Mouse (Mus musculus) heart, embryonic 12.5 days (tissue): ENCODE measurements around the gene Cds2. TPM values are rescaled to one million over a fixed set of nuclear protein-coding genes. Genes with fewer than 3 reads are reported as not detected.

ENCODE experiments used
- ATAC-seq: fragments of 200-750 bp; cut with Nextera tagmentation; 2 replicates; pipeline ENCODE4 v1.8.0; 2017; ENCODE audit warnings: moderate TSS enrichment, moderate library complexity; ENCODE audit not compliant: insufficient number of reproducible peaks, low FRiP score
- H3K27ac ChIP-seq: fragments of 300-500 bp; sonication (generic); 2 replicates; pipeline ENCODE4 v1.5.1; 2016; ENCODE audit warnings: mild to moderate bottlenecking, moderate library complexity; ENCODE audit not compliant: poor library complexity, severe bottlenecking
- H3K27me3 ChIP-seq: fragments of 300-500 bp; sonication (generic); replicated peaks from 2 replicates; pipeline ENCODE4 v1.6.1; 2016; ENCODE audit warnings: mild to moderate bottlenecking, moderate library complexity
- H3K36me3 ChIP-seq: fragments of 300-500 bp; sonication (generic); 2 replicates; pipeline ENCODE4 v1.6.1; 2016; ENCODE audit warnings: mild to moderate bottlenecking, moderate library complexity
- H3K4me1 ChIP-seq: fragments of 300-500 bp; sonication (generic); replicated peaks from 2 replicates; pipeline ENCODE4 v1.6.1; 2016; ENCODE audit warnings: mild to moderate bottlenecking
- H3K4me2 ChIP-seq: fragments of 300-500 bp; sonication (generic); 2 replicates; pipeline ENCODE4 v1.6.1; 2016; ENCODE audit warnings: mild to moderate bottlenecking, moderate library complexity
- H3K4me3 ChIP-seq: fragments of 300-500 bp; sonication (generic); 2 replicates; pipeline ENCODE4 v1.5.1; 2016; ENCODE audit warnings: mild to moderate bottlenecking
- H3K9ac ChIP-seq: fragments of 300-500 bp; sonication (generic); 2 replicates; pipeline ENCODE4 v1.6.1; 2016; ENCODE audit warnings: mild to moderate bottlenecking, moderate library complexity
- H3K9me3 ChIP-seq: fragments of 300-500 bp; sonication (generic); replicated peaks from 2 replicates; pipeline ENCODE4 v1.6.1; 2016; ENCODE audit warnings: mild to moderate bottlenecking, moderate library complexity
- WGBS: fragments of 180-500 bp; shearing (Covaris S2); methylation state at CpG from one replicate; pipeline ENCODE4 v1.1.7; 2016; 5-methylcytosine and 5-hydroxymethylcytosine counted together
- polyA plus RNA-seq: library from polyadenylated mRNA; unstranded; fragments of >200 nt; fragmentation: Nextera tagmentation; extraction: Ambion mirVana; gene quantifications from 2 replicates; pipeline ENCODE4 v1.2.1, GENCODE M21; 2016

The Cds2 gene
- polyA plus RNA-seq, 1 experiment from 2014 or later = 21.0 TPM

DNA sequence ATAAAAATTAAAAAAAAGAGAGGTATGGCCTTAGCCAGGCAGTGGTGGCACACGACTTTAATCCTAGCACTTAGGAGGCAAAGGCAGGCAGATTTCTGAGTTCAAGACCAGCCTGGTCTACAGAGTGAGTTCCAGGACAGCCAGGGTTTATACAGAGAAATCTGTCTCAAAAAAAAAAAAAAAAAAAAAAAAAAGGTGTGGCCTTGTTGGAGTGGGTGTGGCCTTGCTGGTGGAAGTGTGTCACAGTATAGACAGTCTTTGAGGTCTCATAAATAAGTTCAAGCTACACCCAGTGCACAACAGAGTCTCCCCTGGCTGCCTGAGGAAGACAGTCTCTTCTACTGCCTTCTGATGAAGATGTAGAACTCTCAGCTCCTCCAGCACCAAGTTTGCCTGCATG lies 54.2 kb downstream of the Cds2 start:
- no peak for ATAC-seq
- Histone ChIP-seq H3K9me3 (0 out of 2 replicates have a peak, but pooled peaks cover 3% of the 10 kb centered on the region), H3K4me1 (no peaks in the 10 kb centered on the region), H3K4me3 (no peak overlapping the region), H3K36me3 (peaks cover 2% of the 10 kb centered on the region), H3K4me2 (no peak overlapping the region), H3K27ac (no peak overlapping the region), H3K27me3 (no peaks in the 10 kb centered on the region), H3K9ac (no peak overlapping the region)
- WGBS = 77% methylated on average over 1 of the region's 1 CpGs

DNA sequence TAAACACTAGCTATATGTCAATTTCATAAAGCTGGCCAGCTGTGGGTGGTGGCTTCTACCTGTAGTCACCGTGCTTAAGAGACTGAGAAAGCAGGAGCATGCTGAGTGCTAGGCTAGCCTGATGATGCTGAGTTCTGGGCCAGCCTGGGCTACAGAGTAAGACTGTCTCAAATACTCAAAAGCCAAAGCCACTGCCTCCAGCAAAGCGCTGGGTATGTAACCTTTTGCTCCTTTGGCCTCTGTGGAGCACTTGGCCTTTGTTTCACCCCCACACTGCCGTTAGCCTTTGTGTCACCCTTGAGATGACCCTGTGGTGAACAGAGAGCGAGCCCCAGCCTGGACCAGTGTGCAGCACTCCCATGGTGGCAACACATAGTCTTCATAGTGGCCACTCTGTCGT lies 57.6 kb downstream of the Cds2 start:
- Histone ChIP-seq H3K27me3 (no peaks in the 10 kb centered on the region), H3K27ac (no peak overlapping the region), H3K4me2 (no peak overlapping the region), H3K4me1 (0 out of 2 replicates have a peak, but pooled peaks cover 6% of the 10 kb centered on the region), H3K36me3 (no peaks in the 10 kb centered on the region), H3K9me3 (no peaks in the 10 kb centered on the region), H3K4me3 (no peak overlapping the region), H3K9ac (no peak overlapping the region)
- ATAC-seq = no peak
- WGBS = 75% methylated on average over 5 of the region's 5 CpGs

DNA sequence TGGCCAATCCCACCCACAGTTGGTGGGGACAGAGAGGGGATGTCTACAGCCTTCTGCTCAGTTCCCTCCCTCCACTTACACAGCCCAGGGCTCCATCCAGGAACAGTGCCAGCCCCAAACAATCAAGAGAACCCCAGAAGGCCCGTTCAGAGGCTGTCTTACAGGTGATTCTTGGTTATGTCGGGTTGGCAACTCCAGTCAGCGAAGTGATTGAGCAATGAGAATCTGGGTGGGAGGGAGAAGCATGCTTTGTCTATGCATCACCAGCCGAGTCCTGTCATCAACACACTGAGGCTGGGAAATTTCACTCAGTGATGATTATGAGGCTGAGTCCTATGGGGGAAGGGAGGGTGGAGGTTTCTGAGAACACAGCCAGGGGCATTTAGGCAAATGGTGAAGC lies 60.6 kb downstream of the Cds2 start:
- H3K9me3 ChIP-seq = no peaks in the 10 kb centered on the region
- WGBS = 44% methylated on average over 4 of the region's 4 CpGs
- ATAC-seq = peak; percentile 53; the same call in 1 of the 2 replicates

GRCm38 (mm10) chr2:132337202-132337601 lies 74.3 kb downstream of the Cds2 start:
- 0 out of 2 replicates have a peak, but pooled peaks cover 4% of the 10 kb centered on the region for H3K9me3 ChIP-seq
- no peaks in the 10 kb centered on the region for H3K27me3 ChIP-seq
- H3K27ac ChIP-seq = no peak overlapping the region
- H3K36me3 ChIP-seq = no peaks in the 10 kb centered on the region
- ATAC-seq = no peak
- WGBS = 65% methylated on average over 2 of the region's 2 CpGs
- no peak overlapping the region for H3K4me3 ChIP-seq
- 0 out of 2 replicates have a peak, but pooled peaks cover 6% of the 10 kb centered on the region for H3K4me1 ChIP-seq
- H3K4me2 ChIP-seq = no peak overlapping the region
- H3K9ac ChIP-seq = no peak overlapping the region

More for the DNA sequence above, 60.6 kb downstream of the Cds2 start:
- Histone ChIP-seq H3K36me3 (no peaks in the 10 kb centered on the region), H3K27ac (no peak overlapping the region), H3K4me2 (no peak overlapping the region), H3K27me3 (no peaks in the 10 kb centered on the region), H3K4me3 (no peak overlapping the region), H3K9ac (no peak overlapping the region), H3K4me1 (0 out of 2 replicates have a peak, but pooled peaks cover 6% of the 10 kb centered on the region)

DNA sequence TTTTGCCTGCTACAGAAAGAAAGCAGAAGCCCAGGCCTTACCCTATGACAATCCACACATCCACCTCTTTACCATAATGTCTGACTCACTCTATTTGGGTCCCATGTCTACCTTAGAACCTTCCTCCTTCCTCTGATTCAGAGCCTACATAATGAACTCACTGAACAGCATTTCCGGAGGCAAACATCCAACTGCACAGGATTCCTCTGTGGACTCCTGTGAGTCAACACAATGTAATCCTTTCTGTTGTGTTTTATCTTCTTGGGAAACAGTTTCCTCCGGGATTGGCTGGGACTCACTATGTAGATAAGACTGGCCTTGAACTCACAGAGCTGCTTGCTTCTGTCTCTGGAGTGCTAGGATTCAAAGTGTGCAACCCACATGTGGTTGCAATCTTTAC lies 77.4 kb downstream of the Cds2 start:
- no peak overlapping the region for H3K4me3 ChIP-seq
- no peak overlapping the region for H3K9ac ChIP-seq
- no peak overlapping the region; the same call in 1 of the 2 replicates for H3K27ac ChIP-seq
- H3K27me3 ChIP-seq = no peaks in the 10 kb centered on the region
- 0 out of 2 replicates have a peak, but pooled peaks cover 6% of the 10 kb centered on the region for H3K4me1 ChIP-seq
- peak; percentile 63 for ATAC-seq
- no peak overlapping the region for H3K4me2 ChIP-seq
- 32% methylated on average over 2 of the region's 2 CpGs for WGBS
- H3K9me3 ChIP-seq = no peaks in the 10 kb centered on the region
- no peaks in the 10 kb centered on the region for H3K36me3 ChIP-seq

DNA sequence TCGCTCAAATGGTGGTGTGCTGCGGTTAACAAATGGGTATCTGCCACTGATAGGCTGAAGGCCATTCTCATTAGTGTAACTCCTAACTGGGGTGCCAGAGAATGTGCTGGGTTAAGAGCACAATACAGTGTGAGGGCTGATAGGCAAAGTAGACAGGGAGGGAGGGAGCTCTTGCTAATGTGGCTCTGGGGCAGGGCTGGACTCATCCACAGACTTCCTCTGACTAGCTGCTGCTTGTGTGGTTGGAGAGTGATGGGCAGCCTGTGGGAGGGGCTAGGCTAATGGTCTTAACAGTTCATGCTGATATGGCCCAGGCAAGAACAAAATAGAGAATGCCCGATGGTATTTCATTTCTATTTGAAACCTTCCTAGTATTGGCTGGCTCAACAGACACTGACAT lies 78.3 kb downstream of the Cds2 start:
- no peak overlapping the region for H3K4me2 ChIP-seq
- no peaks in the 10 kb centered on the region for H3K9me3 ChIP-seq
- H3K4me3 ChIP-seq = no peak overlapping the region
- no peaks in the 10 kb centered on the region for H3K36me3 ChIP-seq
- H3K4me1 ChIP-seq = 0 out of 2 replicates have a peak, but pooled peaks cover 6% of the 10 kb centered on the region
- H3K27me3 ChIP-seq = no peaks in the 10 kb centered on the region
- no peak overlapping the region; the same call in 1 of the 2 replicates for H3K27ac ChIP-seq
- ATAC-seq = no peak
- H3K9ac ChIP-seq = no peak overlapping the region
- 66% methylated on average over 3 of the region's 3 CpGs for WGBS

DNA sequence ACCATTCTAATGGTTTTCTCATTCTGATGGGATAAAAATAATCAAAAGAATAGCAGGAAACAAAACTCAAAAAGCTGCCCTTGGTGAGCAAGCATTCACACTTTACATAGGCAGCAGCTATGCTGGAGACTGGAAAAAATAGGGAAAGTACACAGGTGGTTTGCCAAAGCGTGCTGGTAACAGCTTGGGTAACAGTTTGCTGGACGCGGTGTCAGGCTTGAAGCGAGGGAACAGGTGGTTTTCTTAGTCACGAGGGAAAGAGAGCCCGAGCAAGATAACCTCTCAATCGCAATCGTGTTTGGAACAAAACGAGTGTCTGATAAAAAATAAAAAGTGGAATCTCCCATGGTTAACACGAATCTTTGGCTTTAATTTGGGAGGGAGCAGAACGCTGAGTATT lies 80.9 kb downstream of the Cds2 start:
- Histone ChIP-seq H3K27me3 (no peaks in the 10 kb centered on the region), H3K9ac (no peak overlapping the region), H3K4me3 (no peak overlapping the region), H3K4me1 (0 out of 2 replicates have a peak, but pooled peaks cover 6% of the 10 kb centered on the region), H3K4me2 (no peak overlapping the region), H3K36me3 (no peaks in the 10 kb centered on the region), H3K27ac (no peak overlapping the region), H3K9me3 (no peaks in the 10 kb centered on the region)
- no peak for ATAC-seq
- 78% methylated on average over 11 of the region's 11 CpGs for WGBS

Other genes starting within 250 kb of the Cds2 start
- gene Rassf2, start 232.9 kb upstream of the Cds2 start, polyA plus RNA-seq = 4.8 and 5.3 TPM in 2 replicates
- gene Slc23a2, start 118.0 kb upstream of the Cds2 start, polyA plus RNA-seq = 10.1 and 12.1 TPM in 2 replicates
- gene Tmem230, start 15.3 kb upstream of the Cds2 start, polyA plus RNA-seq = 40.3 and 40.7 TPM in 2 replicates
- 172 and 177 TPM in 2 replicates for gene Pcna, start 9.8 kb upstream of the Cds2 start, polyA plus RNA-seq
- gene Prokr2, start 122.3 kb downstream of the Cds2 start, polyA plus RNA-seq = 1.5 and 2.0 TPM in 2 replicates